Mouse (Mus musculus): ENCODE results near the gene Rnf103. TPM values are rescaled to one million over a fixed set of nuclear protein-coding genes. Genes with fewer than 3 reads are reported as not detected.
A peak's percentile ranks its signal among the peaks of the same experiment; 100 is the strongest.
"Not testable (repeated sequence)": the region's sequence is repeated elsewhere in the genome, so short reads cannot be mapped to it uniquely, and the experiment has no call there.

The Rnf103 gene
- polyA plus RNA-seq, 1 experiment from 2014 or later, result 18.8 TPM

DNA sequence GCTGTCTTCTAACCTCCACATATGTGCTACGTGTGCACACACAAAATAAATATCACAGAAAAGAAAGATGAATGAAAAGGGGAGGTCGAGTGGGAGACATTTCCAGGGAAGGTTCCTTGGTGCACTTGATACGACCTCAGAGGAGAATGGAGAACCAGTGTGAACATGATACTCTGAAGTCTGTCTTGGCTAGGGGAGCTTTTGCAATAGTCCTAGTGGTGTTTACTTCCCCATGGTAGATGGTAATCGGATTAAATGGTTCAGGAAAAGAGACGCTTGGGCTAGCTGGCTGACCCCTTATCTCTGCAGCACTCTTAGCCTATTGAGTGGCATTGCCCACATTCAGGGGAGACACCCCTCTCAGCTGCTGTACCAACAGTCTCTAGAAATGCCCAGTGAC is 16.9 kb upstream of the Rnf103 start:
- 73% methylated on average over 5 of the region's 5 CpGs for WGBS
- H3K4me3 ChIP-seq, result no peak overlapping the region
- H3K9me3 ChIP-seq (replicated peaks), result no peaks in the 10 kb centered on the region
- H3K4me2 ChIP-seq, result no peak overlapping the region
- H3K4me1 ChIP-seq, result 0 out of 2 replicates have a peak, but pooled peaks cover 3% of the 10 kb centered on the region
- ATAC-seq, result no peak
- H3K27ac ChIP-seq, result no peak overlapping the region
- no peak overlapping the region for H3K9ac ChIP-seq
- no peaks in the 10 kb centered on the region for H3K27me3 ChIP-seq
- no peaks in the 10 kb centered on the region for H3K36me3 ChIP-seq (ENCODE audit: poor library complexity, severe bottlenecking)

DNA sequence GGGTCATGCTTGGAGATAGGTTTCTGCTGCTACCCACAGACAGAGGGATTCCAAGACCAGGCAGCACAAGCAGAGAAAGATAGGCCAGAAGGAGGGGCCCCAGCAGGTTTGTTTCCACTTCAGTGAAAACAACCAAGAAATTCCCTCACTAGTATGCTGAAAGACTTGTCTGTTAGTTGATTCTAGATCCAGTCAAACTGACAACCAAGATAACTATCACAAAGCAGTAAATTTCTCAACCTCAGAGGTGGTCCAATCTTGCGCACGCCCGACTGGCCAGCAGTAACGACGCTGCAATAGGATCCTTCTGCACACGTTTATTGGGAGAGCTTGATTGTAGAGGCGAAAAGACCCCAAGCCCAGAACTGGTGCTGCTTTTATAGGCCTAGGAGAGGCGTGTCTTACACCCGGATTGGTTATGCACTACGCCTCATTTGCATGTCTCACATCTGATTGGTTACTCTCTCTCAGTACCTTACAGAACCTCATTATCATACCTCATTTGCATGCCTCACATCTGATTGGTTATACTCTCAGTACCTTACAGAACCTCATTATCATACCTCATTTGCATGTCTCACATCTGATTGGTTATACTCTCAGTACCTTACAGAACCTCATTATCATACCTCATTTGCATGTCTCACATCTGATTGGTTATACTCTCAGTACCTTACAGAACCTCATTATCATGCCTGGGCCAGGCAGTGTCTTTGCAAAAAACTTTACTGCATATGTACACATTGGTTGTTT is 14.7 kb upstream of the Rnf103 start:
- H3K4me1 ChIP-seq; H3K27ac ChIP-seq; H3K9me3 ChIP-seq (replicated peaks); H3K36me3 ChIP-seq (ENCODE audit: poor library complexity, severe bottlenecking); H3K4me3 ChIP-seq; H3K27me3 ChIP-seq; ATAC-seq; H3K4me2 ChIP-seq; H3K9ac ChIP-seq: not testable (repeated sequence)
- WGBS, result 81% methylated on average over 10 of the region's 10 CpGs

DNA sequence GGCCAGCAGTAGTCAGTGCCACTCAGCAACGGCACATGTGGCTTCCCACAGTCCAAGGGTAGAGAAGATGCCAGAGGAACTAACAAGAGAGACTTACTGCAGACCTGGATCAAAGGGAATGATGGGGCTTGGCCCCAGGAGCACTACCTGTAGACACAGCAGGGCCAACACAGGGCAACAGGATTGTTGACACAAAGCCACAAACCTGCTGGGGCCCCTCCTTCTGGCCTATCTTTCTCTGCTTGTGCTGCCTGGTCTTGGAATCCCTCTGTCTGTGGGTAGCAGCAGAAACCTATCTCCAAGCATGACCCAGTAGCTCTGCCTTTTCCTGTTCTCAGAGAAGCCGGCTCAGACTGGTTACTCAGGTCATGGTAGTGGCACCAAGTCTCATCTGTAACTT is 14.1 kb upstream of the Rnf103 start:
- WGBS, result 100% methylated on average over 2 of the region's 2 CpGs
- not testable (repeated sequence) for H3K36me3 ChIP-seq (ENCODE audit: poor library complexity, severe bottlenecking)

DNA sequence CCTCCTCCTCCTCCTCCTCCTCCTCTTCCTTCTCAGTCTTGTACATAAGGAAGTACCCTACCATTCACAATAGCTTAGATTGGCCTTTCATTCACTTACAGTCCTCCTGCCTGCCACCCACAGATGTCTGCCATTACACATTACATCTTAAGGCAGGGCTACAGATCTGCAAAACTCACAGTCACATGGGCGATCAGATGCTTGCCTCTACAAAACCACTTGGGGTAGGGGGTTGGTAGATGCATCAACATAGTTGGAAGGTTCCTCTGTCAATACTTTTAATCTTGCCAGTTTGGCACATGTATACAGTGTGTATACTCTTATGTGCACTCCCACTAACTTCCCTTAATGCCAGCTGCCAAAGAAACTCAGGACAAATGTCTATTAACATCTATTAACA is 13.6 kb upstream of the Rnf103 start:
- no peak overlapping the region for H3K4me3 ChIP-seq
- H3K4me1 ChIP-seq, result 0 out of 2 replicates have a peak, but pooled peaks cover 3% of the 10 kb centered on the region
- 96% methylated on average over 1 of the region's 1 CpGs for WGBS

More for the DNA sequence above, 14.1 kb upstream of the Rnf103 start:
- H3K9me3 ChIP-seq (replicated peaks); H3K4me1 ChIP-seq; ATAC-seq; H3K27ac ChIP-seq; H3K4me2 ChIP-seq; H3K27me3 ChIP-seq; H3K9ac ChIP-seq; H3K4me3 ChIP-seq: not testable (repeated sequence)

DNA sequence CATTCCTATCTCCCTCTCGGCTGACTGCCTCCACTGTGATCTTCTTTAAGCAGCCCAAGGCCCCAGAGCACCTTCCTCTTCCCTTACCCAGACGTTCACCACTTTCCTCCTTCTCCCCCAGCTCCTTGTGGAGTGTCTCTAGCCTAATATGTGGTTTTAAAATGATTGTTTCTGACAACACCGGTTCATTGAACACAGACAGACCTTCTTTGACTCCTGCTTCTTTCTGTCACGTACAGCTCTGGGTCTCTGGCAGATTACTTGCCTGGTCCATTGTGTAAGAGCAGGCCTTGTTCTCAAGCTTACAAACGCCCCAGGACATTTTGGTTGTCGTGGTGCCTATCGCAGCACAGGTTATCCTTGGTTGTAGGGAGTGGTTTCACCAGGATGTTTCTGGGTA is 12.6 kb upstream of the Rnf103 start:
- no peaks in the 10 kb centered on the region for H3K27me3 ChIP-seq
- no peak for ATAC-seq
- H3K4me1 ChIP-seq, result 0 out of 2 replicates have a peak, but pooled peaks cover 3% of the 10 kb centered on the region
- H3K27ac ChIP-seq, result no peak overlapping the region
- H3K4me3 ChIP-seq, result no peak overlapping the region
- no peaks in the 10 kb centered on the region for H3K9me3 ChIP-seq (replicated peaks)
- no peaks in the 10 kb centered on the region for H3K36me3 ChIP-seq (ENCODE audit: poor library complexity, severe bottlenecking)
- H3K4me2 ChIP-seq, result no peak overlapping the region
- WGBS, result 39% methylated on average over 7 of the region's 7 CpGs
- H3K9ac ChIP-seq, result no peak overlapping the region

More for the DNA sequence above, 13.6 kb upstream of the Rnf103 start:
- Histone ChIP-seq H3K9ac (no peak overlapping the region), H3K36me3 (ENCODE audit: poor library complexity, severe bottlenecking) (no peaks in the 10 kb centered on the region), H3K9me3 (replicated peaks) (no peaks in the 10 kb centered on the region), H3K27me3 (no peaks in the 10 kb centered on the region), H3K27ac (no peak overlapping the region), H3K4me2 (no peak overlapping the region)
- no peak for ATAC-seq

DNA sequence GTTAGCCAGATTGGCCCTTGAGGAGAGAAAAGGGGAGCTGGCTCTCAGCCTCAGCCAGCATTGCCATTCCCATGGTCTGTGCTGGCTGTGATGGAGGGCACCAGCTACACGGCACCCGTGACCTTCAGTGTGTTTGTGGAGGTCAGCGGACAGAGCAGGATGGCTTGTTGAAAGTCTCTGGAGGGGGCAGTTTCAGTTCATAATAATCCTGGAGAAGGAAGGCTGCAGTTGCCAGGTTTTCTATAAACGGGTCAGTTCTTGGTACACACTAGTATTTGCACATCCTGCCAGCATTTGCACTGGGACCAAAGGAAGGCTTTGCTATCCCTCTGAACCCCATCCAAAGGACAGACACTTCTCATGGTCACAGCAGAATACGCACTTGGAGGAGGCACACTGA is 8.4 kb upstream of the Rnf103 start:
- Histone ChIP-seq H3K27me3 (no peaks in the 10 kb centered on the region), H3K36me3 (ENCODE audit: poor library complexity, severe bottlenecking) (no peaks in the 10 kb centered on the region), H3K4me3 (no peak overlapping the region), H3K4me2 (no peak overlapping the region), H3K4me1 (0 out of 2 replicates have a peak, but pooled peaks cover 3% of the 10 kb centered on the region), H3K9ac (no peak overlapping the region), H3K27ac (no peak overlapping the region), H3K9me3 (replicated peaks) (no peaks in the 10 kb centered on the region)
- ATAC-seq, result no peak
- 81% methylated on average over 5 of the region's 5 CpGs for WGBS

DNA sequence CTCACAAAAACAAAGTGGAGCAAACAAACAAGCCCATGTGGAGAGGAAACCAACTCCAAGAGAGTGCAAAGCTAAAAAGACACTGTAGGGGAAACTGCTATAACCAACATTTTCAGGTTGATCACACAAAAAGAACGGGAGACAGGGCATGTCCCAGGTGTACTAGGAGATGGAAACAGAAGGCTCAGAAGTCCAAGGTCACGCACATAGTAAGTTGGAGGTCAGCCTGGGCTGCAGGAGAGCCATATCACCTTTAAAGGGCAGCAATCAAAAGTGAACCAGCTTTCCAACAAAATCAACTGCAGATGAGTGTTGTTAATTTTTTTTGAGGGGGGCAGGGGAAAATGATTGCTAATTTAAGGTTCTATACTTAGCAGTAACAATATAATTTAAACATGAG is 7.5 kb upstream of the Rnf103 start:
- H3K4me3 ChIP-seq, result no peak overlapping the region
- H3K4me1 ChIP-seq, result 0 out of 2 replicates have a peak, but pooled peaks cover under 1% of the 10 kb centered on the region
- ATAC-seq, result no peak
- H3K4me2 ChIP-seq, result no peak overlapping the region
- H3K36me3 ChIP-seq (ENCODE audit: poor library complexity, severe bottlenecking), result no peaks in the 10 kb centered on the region
- no peaks in the 10 kb centered on the region for H3K27me3 ChIP-seq
- no peak overlapping the region for H3K27ac ChIP-seq
- no peak overlapping the region for H3K9ac ChIP-seq
- no peaks in the 10 kb centered on the region for H3K9me3 ChIP-seq (replicated peaks)
- WGBS, result 79% methylated on average over 2 of the region's 2 CpGs

DNA sequence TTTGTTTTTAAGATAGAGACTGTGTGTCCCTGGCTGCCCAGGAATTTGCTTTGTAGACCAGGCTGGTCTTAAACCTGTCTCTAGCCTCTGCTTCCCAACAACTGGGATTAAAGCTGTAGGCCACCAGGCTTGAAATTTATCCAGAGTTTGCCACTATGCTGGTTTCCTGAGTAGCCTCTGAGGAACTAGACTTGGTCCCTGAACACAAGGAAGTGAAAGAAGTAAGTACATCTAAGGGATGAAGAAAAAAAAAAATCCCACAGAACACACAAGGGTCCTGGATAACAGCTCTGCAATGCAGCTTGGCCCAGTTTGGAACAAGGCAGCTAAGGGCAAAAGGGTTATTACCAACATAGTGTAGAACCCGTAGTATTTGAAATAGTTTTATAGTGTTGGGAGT is 6.8 kb upstream of the Rnf103 start:
- ATAC-seq, result no peak
- Histone ChIP-seq H3K4me1 (no peaks in the 10 kb centered on the region), H3K4me2 (no peak overlapping the region), H3K27me3 (no peaks in the 10 kb centered on the region), H3K4me3 (no peak overlapping the region), H3K9ac (no peak overlapping the region), H3K36me3 (ENCODE audit: poor library complexity, severe bottlenecking) (no peaks in the 10 kb centered on the region), H3K27ac (no peak overlapping the region), H3K9me3 (replicated peaks) (no peaks in the 10 kb centered on the region)
- WGBS, result 84% methylated on average over 1 of the region's 1 CpGs

DNA sequence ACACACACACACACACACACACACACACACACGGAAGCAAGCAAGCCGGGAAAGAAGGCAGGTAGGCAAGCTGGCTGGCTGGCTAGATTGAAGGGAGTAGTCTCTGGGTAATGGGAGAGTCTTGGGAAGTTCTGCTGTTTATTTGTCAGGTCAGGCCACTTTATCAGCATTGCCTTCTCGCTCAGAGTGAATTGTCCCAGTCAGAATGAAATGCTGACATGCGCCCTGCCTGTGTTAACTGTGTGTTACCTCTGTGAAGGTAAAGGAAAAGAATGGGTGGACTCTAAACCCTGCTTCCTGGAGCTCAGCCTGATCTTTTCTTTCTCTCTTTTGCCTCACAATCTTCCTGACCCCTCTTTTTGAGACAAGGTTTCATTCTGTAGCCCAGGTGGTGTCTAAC is 5.7 kb upstream of the Rnf103 start:
- H3K4me3 ChIP-seq, result no peak overlapping the region
- no peak for ATAC-seq
- H3K9ac ChIP-seq, result no peak overlapping the region
- H3K27ac ChIP-seq, result no peak overlapping the region
- no peaks in the 10 kb centered on the region for H3K9me3 ChIP-seq (replicated peaks)
- no peaks in the 10 kb centered on the region for H3K27me3 ChIP-seq
- H3K4me1 ChIP-seq, result no peaks in the 10 kb centered on the region
- H3K36me3 ChIP-seq (ENCODE audit: poor library complexity, severe bottlenecking), result no peaks in the 10 kb centered on the region
- no peak overlapping the region for H3K4me2 ChIP-seq
- WGBS, result 61% methylated on average over 4 of the region's 4 CpGs

DNA sequence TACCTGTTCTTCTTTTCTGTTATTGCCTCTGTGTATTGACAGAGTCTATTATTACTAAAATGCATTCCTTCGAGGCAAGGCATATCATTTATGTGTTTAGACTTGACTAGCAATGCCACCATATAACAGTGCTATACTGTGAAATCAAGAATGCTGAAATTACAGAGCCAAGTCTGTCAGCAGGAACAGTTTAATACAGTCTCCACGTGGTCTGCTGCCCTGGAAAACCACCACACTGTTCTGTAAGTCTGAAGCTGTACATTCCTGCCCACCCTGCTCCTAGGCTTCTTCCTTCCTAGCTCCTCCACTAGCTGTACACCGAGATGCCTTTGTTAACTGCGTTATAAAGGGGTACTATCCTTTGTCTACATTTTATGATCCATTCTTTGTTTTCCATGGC is 1.6 kb upstream of the Rnf103 start:
- Histone ChIP-seq H3K9ac (no peak overlapping the region), H3K4me3 (no peak overlapping the region), H3K36me3 (ENCODE audit: poor library complexity, severe bottlenecking) (no peaks in the 10 kb centered on the region), H3K27me3 (no peaks in the 10 kb centered on the region), H3K4me1 (peaks cover 18% of the 10 kb centered on the region), H3K27ac (no peak overlapping the region), H3K4me2 (no peak overlapping the region), H3K9me3 (replicated peaks) (no peaks in the 10 kb centered on the region)
- ATAC-seq, result no peak
- 59% methylated on average over 4 of the region's 4 CpGs for WGBS

DNA sequence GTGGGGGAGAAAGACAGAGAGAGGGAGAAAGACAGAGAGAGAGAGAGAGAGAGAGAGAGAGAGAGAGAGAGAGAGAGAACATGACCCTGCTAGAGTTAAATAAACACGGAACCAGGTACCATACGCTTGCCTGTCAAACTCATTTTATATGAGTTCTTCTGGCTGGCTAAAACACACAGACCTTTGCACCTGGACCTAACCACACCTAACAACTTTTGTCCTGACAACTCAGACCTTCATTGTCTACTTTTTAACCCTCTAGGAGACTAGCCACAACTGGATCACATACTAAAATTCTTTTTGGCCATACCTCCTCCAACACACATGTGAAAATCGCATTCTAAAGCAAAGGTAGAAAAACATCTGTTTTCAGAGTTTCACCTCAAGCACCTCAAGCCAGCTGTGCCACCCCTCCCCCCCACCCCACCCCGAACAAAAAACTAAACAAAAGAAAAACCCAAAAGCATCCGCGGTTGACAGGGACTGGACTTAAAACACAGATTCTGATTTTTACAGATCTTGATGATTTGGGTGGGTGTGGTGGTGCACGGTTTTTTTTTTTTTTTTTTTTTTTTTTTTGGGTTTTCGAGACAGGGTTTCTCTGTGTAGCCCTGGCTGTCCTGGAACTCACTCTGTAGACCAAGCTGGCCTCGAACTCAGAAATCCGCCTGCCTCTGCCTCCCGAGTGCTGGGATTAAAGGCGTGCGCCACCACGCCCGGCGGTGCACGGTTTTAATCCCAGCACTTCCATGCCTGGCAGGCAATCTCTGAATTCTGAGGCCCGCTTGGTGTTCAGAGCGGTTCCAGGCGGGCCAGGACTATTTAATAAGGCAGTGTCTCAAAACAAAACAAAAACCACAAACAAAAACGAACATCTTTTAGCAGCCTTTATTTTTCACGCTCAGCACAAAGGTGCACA is 679 bp upstream of the Rnf103 start:
- Histone ChIP-seq H3K4me1 (peaks cover 18% of the 10 kb centered on the region), H3K4me2 (peak overlapping the region; percentile 78), H3K9me3 (replicated peaks) (no peaks in the 10 kb centered on the region), H3K36me3 (ENCODE audit: poor library complexity, severe bottlenecking) (0 out of 2 replicates have a peak, but pooled peaks cover 5% of the 10 kb centered on the region), H3K27ac (peak overlapping the region; percentile 99), H3K4me3 (peak overlapping the region; percentile 79), H3K9ac (peak overlapping the region; percentile 100), H3K27me3 (no peaks in the 10 kb centered on the region)
- WGBS, result 23% methylated on average over 21 of the region's 22 CpGs
- no peak for ATAC-seq

DNA sequence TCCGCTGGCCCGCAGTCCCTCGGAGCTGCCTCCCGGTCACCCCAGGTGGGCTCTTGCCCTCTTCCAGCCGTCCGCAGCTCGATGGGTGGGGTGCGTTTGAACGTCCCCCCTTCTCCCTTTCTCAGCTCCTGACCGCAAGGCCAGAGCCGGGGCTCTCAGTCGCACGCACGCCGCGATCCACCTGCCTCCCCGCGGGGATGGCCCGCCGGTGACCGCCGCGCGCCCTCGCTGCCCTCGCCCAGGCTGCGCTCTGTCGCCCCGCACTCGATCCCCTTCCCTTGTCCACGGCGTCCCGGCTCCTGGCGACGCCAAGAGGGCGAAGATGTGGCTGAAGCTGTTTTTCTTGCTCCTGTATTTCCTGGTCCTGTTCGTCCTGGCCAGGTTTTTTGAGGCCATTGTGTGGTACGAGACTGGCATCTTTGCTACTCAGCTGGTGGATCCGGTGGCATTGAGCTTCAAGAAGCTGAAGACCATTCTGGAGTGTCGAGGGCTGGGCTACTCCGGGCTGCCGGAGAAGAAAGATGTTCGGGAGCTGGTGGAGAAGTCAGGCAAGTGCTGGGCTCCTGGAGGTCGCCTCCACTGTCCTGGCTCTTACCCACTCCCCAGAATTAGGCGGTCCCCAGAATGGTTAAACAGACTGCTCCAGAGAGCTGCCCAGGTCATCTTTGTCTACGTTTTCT is 787 bp downstream of the Rnf103 start:
- peak; percentile 23 for ATAC-seq

More for the DNA sequence above, 787 bp downstream of the Rnf103 start:
- H3K27ac ChIP-seq, result peak overlapping the region; percentile 99
- peaks cover 18% of the 10 kb centered on the region for H3K4me1 ChIP-seq
- peaks cover 8% of the 10 kb centered on the region; the same call in 1 of the 2 replicates for H3K36me3 ChIP-seq (ENCODE audit: poor library complexity, severe bottlenecking)
- peak overlapping the region; percentile 100 for H3K9ac ChIP-seq
- H3K9me3 ChIP-seq (replicated peaks), result no peaks in the 10 kb centered on the region
- peak overlapping the region; percentile 79 for H3K4me3 ChIP-seq
- WGBS, result under 1% methylated on average over 46 of the region's 46 CpGs
- H3K4me2 ChIP-seq, result peak overlapping the region; percentile 78
- no peaks in the 10 kb centered on the region for H3K27me3 ChIP-seq

All from forebrain, embryonic 13.5 days (tissue).